Mouse (Mus musculus): ENCODE measurements around the gene Txndc8. TPM values are rescaled to one million over a fixed set of nuclear protein-coding genes. Genes with fewer than 3 reads are reported as not detected.

Gene Txndc8
- polyA plus RNA-seq (2015; fragmentation: Nextera tagmentation; extraction: Ambion mirVana), result not detected in 2 replicates

DNA sequence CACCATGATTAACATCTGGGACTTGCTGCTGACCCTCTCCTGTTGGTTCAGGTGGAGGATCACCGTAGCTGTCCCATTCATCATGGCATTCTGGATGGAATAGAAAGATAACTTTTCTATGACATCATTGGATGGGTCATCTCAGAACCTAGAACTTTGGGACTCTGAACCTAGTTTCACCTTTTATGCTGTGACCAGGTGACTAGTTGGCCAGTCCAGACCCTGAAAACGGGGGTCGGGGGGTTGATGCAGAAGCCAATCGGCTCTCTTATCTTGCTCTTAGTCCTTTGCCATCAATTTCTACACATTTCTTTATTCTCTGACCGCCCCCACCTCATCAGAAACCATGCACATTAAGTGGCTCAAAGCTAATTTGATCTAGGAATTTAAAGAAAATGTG lies at the start of gene Txndc8:
Gene Txndc8, minus strand, starts transcription at position 101 of the 400 bp plus-strand sequence.
- no peak within 1 kb of the TSS for H3K27ac ChIP-seq (replicated peaks)
- no peaks in the 10 kb centered on the region for H3K36me3 ChIP-seq
- H3K9me3 ChIP-seq, result no peaks in the 10 kb centered on the region
- ATAC-seq (ENCODE audit: low read depth), result no peak
- WGBS, result 93% methylated on average over 5 of the region's 5 CpGs
- no peaks in the 10 kb centered on the region for H3K4me1 ChIP-seq (replicated peaks)
- no peak within 1 kb of the TSS for H3K4me2 ChIP-seq
- H3K9ac ChIP-seq, result no peak within 1 kb of the TSS
- H3K27me3 ChIP-seq, result no peaks in the 10 kb centered on the region
- H3K4me3 ChIP-seq, result no peak within 1 kb of the TSS

DNA sequence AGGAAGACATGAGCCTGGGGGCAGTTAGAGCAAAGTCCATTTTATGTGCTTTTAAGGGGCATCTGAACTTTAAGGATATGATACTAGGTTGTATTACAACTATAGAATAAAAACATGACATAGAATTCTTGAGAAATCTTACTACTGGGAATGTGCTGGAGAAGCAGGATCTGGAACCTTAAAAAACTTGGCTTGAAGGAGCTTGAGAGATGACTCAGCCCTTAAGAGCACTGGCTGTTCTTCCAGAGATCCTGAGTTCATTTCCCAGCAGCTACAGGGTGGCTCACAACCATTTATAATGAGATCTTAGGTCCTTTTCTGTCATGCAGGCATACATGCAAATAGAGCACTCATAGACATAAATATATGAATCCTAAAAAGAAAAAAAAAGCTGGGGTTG lies 46.7 kb upstream of the Txndc8 start:
- Histone ChIP-seq H3K4me3 (no peak overlapping the region), H3K4me1 (replicated peaks) (no peaks in the 10 kb centered on the region; the same call in 1 of the 2 replicates), H3K4me2 (no peak overlapping the region), H3K27ac (replicated peaks) (no peak overlapping the region), H3K9me3 (no peaks in the 10 kb centered on the region), H3K9ac (no peak overlapping the region), H3K36me3 (no peaks in the 10 kb centered on the region), H3K27me3 (no peaks in the 10 kb centered on the region)
- no peak for ATAC-seq (ENCODE audit: low read depth)

- no peak for ATAC-seq (ENCODE audit: low read depth)
- Histone ChIP-seq H3K36me3 (no peaks in the 10 kb centered on the region), H3K9me3 (no peaks in the 10 kb centered on the region), H3K4me1 (replicated peaks) (no peaks in the 10 kb centered on the region; the same call in 1 of the 2 replicates), H3K4me3 (no peak overlapping the region), H3K9ac (no peak overlapping the region), H3K4me2 (no peak overlapping the region), H3K27me3 (no peaks in the 10 kb centered on the region), H3K27ac (replicated peaks) (no peak overlapping the region)
- 71% methylated on average over 5 of the region's 5 CpGs for WGBS
These were observed 45.5 kb upstream of the Txndc8 start for GRCm38 (mm10) chr4:58054441-58054840.

DNA sequence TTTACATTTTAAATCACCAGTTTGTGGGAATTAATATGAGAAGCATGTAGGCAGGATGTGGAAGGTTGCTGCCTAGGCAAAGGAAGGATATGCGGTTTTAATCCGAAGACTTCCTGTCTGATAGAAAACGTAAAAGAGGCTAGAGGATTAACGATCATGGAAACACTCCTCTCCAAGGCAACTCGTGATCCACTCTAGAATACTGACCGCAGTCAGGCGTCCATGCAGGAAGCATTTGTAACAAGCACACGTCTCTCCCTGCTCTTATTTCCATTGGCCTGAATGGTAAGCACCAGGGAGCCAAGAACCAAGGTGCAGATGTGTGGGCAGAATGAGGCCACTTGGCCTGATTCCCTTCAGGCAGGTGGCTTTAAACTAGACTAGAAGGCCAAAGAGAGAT lies 41.8 kb upstream of the Txndc8 start:
- 73% methylated on average over 8 of the region's 8 CpGs for WGBS
- Histone ChIP-seq H3K36me3 (no peaks in the 10 kb centered on the region), H3K4me2 (no peak overlapping the region), H3K9ac (no peak overlapping the region), H3K27ac (replicated peaks) (no peak overlapping the region), H3K4me3 (no peak overlapping the region), H3K27me3 (no peaks in the 10 kb centered on the region), H3K4me1 (replicated peaks) (no peaks in the 10 kb centered on the region; the same call in 1 of the 2 replicates), H3K9me3 (no peaks in the 10 kb centered on the region)
- no peak for ATAC-seq (ENCODE audit: low read depth)

DNA sequence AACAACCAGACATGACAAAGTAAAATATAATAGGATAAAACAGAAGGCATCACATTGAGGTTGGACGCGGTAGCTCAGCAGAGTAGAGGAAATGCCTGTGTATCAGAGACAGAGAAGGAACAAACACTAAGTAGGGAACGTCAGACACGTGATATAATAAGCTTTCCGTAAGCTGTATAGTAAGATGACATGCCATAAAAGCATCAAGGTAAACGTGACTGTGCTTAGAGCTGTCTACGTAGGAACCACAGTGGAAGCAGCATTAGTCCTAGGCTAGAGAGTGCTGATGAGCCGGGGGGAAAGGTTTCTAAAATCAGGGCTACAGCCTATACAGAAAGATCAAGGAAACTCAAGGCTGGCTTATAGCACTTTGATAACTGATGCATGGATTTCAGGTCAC lies 41.4 kb upstream of the Txndc8 start:
- Histone ChIP-seq H3K9ac (no peak overlapping the region), H3K27me3 (no peaks in the 10 kb centered on the region), H3K4me2 (no peak overlapping the region), H3K27ac (replicated peaks) (no peak overlapping the region), H3K4me1 (replicated peaks) (no peaks in the 10 kb centered on the region; the same call in 1 of the 2 replicates), H3K9me3 (no peaks in the 10 kb centered on the region), H3K4me3 (no peak overlapping the region), H3K36me3 (no peaks in the 10 kb centered on the region)
- 88% methylated on average over 8 of the region's 8 CpGs for WGBS
- no peak for ATAC-seq (ENCODE audit: low read depth)

GRCm38 (mm10) chr4:58044833-58045232 lies 35.9 kb upstream of the Txndc8 start:
- Histone ChIP-seq H3K9ac (no peak overlapping the region), H3K9me3 (no peaks in the 10 kb centered on the region), H3K4me3 (no peak overlapping the region), H3K27ac (replicated peaks) (no peak overlapping the region), H3K27me3 (no peaks in the 10 kb centered on the region), H3K36me3 (no peaks in the 10 kb centered on the region), H3K4me2 (no peak overlapping the region), H3K4me1 (replicated peaks) (no peaks in the 10 kb centered on the region)
- no peak for ATAC-seq (ENCODE audit: low read depth)
- 87% methylated on average over 6 of the region's 6 CpGs for WGBS

DNA sequence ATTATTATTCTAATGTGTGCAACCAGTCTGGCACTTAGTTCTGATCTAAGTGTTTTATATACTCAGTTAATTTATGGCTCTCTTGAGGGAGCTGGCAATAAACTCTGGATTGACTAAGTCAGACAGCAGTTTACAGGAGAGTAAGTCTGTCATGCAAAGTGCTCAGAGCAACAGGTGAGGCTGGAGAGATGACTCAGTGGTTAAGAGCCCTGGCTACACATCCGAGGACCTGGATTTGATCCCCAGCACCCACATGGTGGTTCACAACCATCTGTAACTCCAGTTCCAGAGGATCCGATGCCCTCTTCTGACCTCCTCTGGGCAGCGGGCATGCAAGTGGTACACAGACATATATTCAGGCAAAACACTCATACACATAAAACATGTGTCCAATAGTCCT lies 35.4 kb upstream of the Txndc8 start:
- Histone ChIP-seq H3K27me3 (no peaks in the 10 kb centered on the region), H3K9ac (no peak overlapping the region), H3K27ac (replicated peaks) (no peak overlapping the region), H3K9me3 (no peaks in the 10 kb centered on the region), H3K4me3 (no peak overlapping the region), H3K4me2 (no peak overlapping the region), H3K4me1 (replicated peaks) (no peaks in the 10 kb centered on the region), H3K36me3 (no peaks in the 10 kb centered on the region)
- ATAC-seq (ENCODE audit: low read depth), result no peak
- WGBS, result 93% methylated on average over 3 of the region's 3 CpGs

DNA sequence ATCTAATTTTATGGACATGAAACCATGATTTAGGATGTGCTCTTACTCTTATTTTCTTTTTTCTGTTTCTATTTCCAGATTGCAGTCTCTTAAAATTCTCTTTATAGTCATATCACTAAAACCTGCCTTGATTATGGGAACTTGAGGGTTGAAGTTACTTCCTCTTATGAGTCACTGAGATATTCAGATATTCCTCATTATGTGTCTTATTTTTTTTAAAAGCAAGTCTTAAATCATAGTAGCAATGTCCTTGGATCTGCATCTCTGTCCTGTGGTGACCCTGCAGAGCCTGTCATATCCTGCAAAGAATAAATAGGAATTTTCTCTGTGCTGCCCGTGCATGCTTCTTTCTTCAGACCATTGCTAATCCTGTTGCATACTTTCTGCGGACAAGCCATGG lies 31.2 kb upstream of the Txndc8 start:
- no peaks in the 10 kb centered on the region for H3K9me3 ChIP-seq
- H3K4me2 ChIP-seq, result no peak overlapping the region
- H3K27ac ChIP-seq (replicated peaks), result no peak overlapping the region
- no peaks in the 10 kb centered on the region for H3K36me3 ChIP-seq
- no peaks in the 10 kb centered on the region for H3K27me3 ChIP-seq
- 90% methylated on average over 2 of the region's 2 CpGs for WGBS
- H3K9ac ChIP-seq, result no peak overlapping the region
- ATAC-seq (ENCODE audit: low read depth), result no peak
- no peaks in the 10 kb centered on the region for H3K4me1 ChIP-seq (replicated peaks)
- H3K4me3 ChIP-seq, result no peak overlapping the region

- WGBS, result 88% methylated on average over 6 of the region's 6 CpGs
- Histone ChIP-seq H3K36me3 (no peaks in the 10 kb centered on the region), H3K27me3 (no peaks in the 10 kb centered on the region), H3K9ac (no peak overlapping the region), H3K27ac (replicated peaks) (no peak overlapping the region), H3K4me1 (replicated peaks) (no peaks in the 10 kb centered on the region), H3K4me3 (no peak overlapping the region), H3K9me3 (no peaks in the 10 kb centered on the region), H3K4me2 (no peak overlapping the region)
- ATAC-seq (ENCODE audit: low read depth), result no peak
These were observed 28.3 kb upstream of the Txndc8 start for GRCm38 (mm10) chr4:58037096-58037705.

DNA sequence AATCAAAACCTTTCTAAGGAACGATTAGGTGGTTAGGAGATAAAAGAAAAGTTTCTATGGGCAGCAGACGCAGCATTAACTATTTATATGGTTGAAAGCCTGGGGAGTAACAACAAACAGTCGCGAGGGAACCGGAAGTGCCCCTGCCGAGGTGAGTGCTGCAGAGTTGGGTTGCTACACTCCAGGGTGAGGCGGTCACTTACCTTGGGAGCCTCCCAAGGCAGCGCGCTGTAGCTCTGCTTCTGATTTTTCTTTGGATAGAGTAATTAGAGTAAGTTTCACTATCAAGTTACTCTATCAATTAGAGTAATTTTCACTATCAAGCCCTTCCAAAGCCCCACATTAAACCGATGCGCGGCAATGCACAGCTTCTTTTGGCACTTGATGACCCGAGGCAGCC lies 25.7 kb upstream of the Txndc8 start:
- no peak for ATAC-seq (ENCODE audit: low read depth)
- no peak overlapping the region for H3K27ac ChIP-seq (replicated peaks)
- H3K9me3 ChIP-seq, result no peaks in the 10 kb centered on the region
- 50% methylated on average over 13 of the region's 13 CpGs for WGBS
- peak overlapping the region; percentile 38 for H3K4me2 ChIP-seq
- no peaks in the 10 kb centered on the region for H3K36me3 ChIP-seq
- H3K9ac ChIP-seq, result no peak overlapping the region
- no peaks in the 10 kb centered on the region for H3K27me3 ChIP-seq
- no peaks in the 10 kb centered on the region for H3K4me1 ChIP-seq (replicated peaks)
- H3K4me3 ChIP-seq, result no peak overlapping the region

DNA sequence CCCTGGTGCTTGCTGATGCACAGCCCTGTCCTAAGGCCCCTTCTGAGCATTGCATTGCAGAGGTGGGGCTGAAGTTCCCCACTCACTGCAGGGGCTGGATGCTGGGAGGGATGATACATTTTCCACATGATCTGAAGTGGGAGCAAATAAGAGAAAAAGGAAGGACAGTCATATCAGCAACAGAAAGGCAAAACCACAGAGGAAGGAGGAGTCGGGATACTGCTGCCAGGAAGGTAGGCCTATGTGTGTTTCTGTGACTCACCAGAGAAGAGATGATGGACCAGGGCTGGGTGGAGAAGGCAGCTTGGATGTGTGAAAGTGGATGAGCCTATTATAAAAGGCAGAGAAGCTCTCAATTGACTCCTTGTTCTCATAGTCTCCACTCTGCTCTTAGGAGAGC lies 23.8 kb upstream of the Txndc8 start:
- H3K9ac ChIP-seq, result no peak overlapping the region
- whole genome bisulfite sequencing, result 91% methylated on average over 1 of the region's 1 CpGs

DNA sequence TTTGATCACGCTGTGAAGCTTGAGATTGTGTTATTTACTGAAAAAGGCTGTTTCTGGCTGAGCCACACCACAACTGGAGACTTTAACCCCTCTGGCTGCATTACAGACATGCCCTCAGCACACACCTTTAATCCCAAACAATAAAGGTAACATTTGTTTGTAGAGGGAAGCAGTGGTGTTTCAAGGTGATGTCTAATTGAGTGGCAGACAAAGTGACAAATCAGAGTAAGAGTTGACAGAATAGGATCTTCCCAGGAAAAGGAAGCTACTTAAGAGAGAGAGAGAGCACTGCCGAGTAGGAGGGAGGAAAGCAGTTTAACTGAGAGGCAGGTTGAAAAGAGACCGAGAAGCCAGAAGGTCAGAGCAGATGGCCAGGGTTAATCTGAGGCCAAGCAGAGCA lies 5.4 kb downstream of the Txndc8 start:
- H3K4me2 ChIP-seq, result no peak overlapping the region
- H3K9ac ChIP-seq, result no peak overlapping the region
- H3K4me1 ChIP-seq (replicated peaks), result no peaks in the 10 kb centered on the region
- ATAC-seq (ENCODE audit: low read depth), result no peak
- H3K27ac ChIP-seq (replicated peaks), result no peak overlapping the region
- 60% methylated on average over 3 of the region's 3 CpGs for WGBS
- no peak overlapping the region for H3K4me3 ChIP-seq
- no peaks in the 10 kb centered on the region for H3K9me3 ChIP-seq
- no peaks in the 10 kb centered on the region for H3K36me3 ChIP-seq
- no peaks in the 10 kb centered on the region for H3K27me3 ChIP-seq

More for the DNA sequence above, 23.8 kb upstream of the Txndc8 start:
- ATAC-seq (ENCODE audit: low read depth), result no peak
- no peak overlapping the region for H3K27ac ChIP-seq (replicated peaks)
- H3K4me2 ChIP-seq, result no peak overlapping the region
- no peaks in the 10 kb centered on the region for H3K4me1 ChIP-seq (replicated peaks)
- no peaks in the 10 kb centered on the region for H3K36me3 ChIP-seq
- H3K4me3 ChIP-seq, result no peak overlapping the region
- no peaks in the 10 kb centered on the region for H3K27me3 ChIP-seq
- no peaks in the 10 kb centered on the region for H3K9me3 ChIP-seq

DNA sequence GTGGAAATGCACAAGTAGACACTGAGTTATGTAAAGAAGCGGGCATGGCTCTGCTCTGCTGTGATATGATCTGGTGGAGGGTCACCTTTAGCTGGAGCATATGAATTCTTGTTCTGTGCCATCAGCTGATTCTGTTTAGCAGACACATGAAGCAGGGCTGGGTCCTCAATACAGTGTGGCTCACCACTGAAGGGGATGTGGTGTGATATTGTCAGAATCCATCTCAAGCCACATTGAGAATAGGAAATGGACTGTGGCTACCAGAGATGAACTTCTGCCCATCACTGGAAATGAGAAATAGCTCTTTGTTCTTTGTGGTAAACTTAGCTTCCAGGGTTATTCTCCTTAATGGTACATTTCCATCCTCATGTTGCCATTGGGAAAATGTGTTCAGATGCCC lies 17.5 kb downstream of the Txndc8 start:
- Histone ChIP-seq H3K27me3 (no peaks in the 10 kb centered on the region), H3K36me3 (no peaks in the 10 kb centered on the region), H3K27ac (replicated peaks) (no peak overlapping the region), H3K9me3 (no peaks in the 10 kb centered on the region), H3K4me1 (replicated peaks) (no peaks in the 10 kb centered on the region), H3K4me2 (no peak overlapping the region), H3K9ac (no peak overlapping the region), H3K4me3 (no peak overlapping the region)
- no peak for ATAC-seq (ENCODE audit: low read depth)
- 88% methylated on average over 1 of the region's 1 CpGs for WGBS

Measured in neural tube, embryonic 13.5 days (tissue).